Mouse (Mus musculus): ENCODE measurements around the gene Polr3a. TPM values are rescaled to one million over a fixed set of nuclear protein-coding genes. Genes with fewer than 3 reads are reported as not detected.
"Not testable (repeated sequence)": the region's sequence is repeated elsewhere in the genome, so short reads cannot be mapped to it uniquely, and the experiment has no call there.

Gene Polr3a
- polyA plus RNA-seq, 1 experiment: 16.4 TPM

DNA sequence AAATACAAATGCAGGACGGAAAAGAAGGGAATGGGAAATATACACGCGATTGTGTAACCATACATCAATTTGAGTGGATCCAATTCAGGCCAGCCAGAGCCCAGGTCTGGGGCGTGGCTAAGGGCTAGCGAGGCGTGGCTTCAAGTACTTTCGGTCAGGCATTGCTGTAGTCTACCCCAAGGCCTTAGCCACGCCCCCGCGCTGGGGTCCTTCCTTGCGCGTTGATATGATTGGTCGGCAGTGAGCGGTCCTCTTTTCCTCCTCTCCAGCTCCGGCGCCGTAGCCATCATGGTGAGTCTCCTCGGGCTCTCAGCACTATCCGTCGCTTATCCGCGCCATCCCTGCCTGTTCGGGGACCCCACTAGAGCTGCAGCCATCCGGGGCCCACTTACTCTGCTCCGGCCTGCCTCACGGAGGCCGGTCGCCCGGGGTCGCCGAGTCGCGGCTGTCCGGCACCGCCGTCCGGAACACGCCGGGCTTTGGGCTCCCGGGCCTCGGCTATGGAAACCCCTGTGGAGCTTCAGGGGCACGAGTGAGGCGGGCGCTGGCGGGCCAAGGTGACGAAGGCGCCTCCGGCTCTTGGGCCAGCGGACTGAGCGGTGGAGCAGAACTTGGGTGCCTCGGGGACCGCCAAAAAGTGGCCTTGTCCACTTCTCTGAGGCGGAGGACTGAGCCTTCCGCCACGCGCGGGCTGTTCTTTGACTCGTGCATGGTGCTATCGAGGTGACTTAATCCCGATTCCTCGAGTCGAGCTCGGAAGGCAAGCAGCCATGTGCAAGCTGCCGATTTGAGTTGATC, 3.8 kb upstream of the Polr3a start:
- peak; percentile 76; the same call in 1 of the 2 replicates for TF ChIP-seq POLR2A (IDR thresholded peaks at IDR 0.05; ENCODE audit: borderline replicate concordance, extremely low read depth, insufficient read depth, insufficient read length, poor library complexity, severe bottlenecking)
- TF ChIP-seq CTCF (IDR thresholded peaks at IDR 0.05; ENCODE audit: borderline replicate concordance, extremely low read depth, insufficient read depth, insufficient read length): no peak
- peak; percentile 98 for DNase-seq (ENCODE audit: low read depth)

- not testable (repeated sequence) for DNase-seq (ENCODE audit: low read depth)
These were observed 2.9 kb upstream of the Polr3a start for GRCm38 (mm10) chr14:24489772-24490171.

DNA sequence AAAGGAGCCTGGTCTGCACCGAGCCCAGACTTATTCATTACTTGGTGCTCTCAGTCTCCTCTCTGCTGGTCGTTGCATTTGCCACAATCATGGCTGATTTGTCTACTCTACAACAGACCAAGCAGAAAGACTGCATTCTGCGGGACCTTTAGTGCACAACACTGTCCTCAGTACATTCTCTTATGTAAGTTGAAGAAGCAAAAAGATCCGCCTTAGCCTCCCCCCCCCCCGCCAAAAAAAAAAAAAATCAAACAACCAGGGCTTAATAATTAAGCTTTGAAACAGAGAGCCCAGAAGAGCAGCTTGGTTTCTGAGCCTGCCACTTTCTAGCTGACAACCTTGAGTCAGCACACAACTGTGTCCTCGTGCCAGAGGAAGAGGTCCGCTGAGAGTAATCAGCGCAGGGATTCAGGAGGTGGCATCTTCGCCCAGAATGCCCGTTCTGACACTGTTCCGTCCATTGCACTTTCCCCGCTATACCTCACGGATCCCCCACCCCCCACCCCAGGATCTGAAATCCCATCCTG, 554 bp downstream of the Polr3a start:
- no peak for TF ChIP-seq CTCF (IDR thresholded peaks at IDR 0.05; ENCODE audit: borderline replicate concordance, extremely low read depth, insufficient read depth, insufficient read length)
- TF ChIP-seq POLR2A (IDR thresholded peaks at IDR 0.05; ENCODE audit: borderline replicate concordance, extremely low read depth, insufficient read depth, insufficient read length, poor library complexity, severe bottlenecking): no peak
- DNase-seq (ENCODE audit: low read depth): no peak

DNA sequence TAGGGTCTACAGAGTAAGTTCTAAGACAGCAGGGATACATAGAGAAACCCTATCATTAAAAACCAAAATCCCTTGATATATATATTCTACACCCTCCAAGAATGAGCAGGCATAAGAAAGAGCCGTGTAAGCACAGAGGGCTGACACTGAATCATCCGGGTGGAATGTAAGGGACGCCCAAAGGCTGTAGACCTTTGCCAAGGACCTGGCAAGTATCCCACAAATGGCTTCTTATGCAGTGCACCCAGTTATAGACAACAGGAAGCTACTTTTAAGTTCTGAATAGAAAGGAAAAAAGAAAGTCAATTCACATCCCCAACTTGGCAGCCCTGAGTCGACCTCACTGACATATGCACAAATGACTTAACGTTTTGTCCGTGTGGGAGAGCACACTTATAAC, 18.1 kb downstream of the Polr3a start:
- TF ChIP-seq CTCF (IDR thresholded peaks at IDR 0.05; ENCODE audit: borderline replicate concordance, extremely low read depth, insufficient read depth, insufficient read length) (no peak), POLR2A (IDR thresholded peaks at IDR 0.05; ENCODE audit: borderline replicate concordance, extremely low read depth, insufficient read depth, insufficient read length, poor library complexity, severe bottlenecking) (no peak)
- no peak for DNase-seq (ENCODE audit: low read depth)

- DNase-seq (ENCODE audit: low read depth): no peak
- TF ChIP-seq POLR2A (IDR thresholded peaks at IDR 0.05; ENCODE audit: borderline replicate concordance, extremely low read depth, insufficient read depth, insufficient read length, poor library complexity, severe bottlenecking) (no peak), CTCF (IDR thresholded peaks at IDR 0.05; ENCODE audit: borderline replicate concordance, extremely low read depth, insufficient read depth, insufficient read length) (no peak)
These were observed 28.7 kb downstream of the Polr3a start for GRCm38 (mm10) chr14:24458191-24458590.

DNA sequence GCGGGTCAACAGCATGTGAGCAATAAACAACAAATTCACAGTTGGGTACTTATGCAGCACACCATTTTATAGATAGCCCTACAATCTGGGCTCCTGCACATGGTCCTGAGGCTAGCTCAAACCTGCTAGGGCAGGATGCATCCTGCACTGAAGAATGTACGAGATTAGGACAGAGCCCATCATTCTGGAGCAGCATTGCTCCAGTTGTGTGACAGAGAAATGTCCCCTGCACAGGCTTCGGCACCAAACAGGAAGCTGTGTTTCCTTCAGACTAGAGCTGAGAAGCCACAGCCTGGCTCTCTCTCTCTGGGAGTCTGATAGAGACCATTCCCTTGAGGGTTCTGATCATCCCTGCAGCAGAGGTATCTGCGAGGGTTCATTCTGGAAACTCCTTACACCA, 43.3 kb downstream of the Polr3a start:
- not testable (repeated sequence) for DNase-seq (ENCODE audit: low read depth)

Other genes starting within 250 kb of the Polr3a start
- gene Dlg5, start 241.1 kb downstream of the Polr3a start, polyA plus RNA-seq (2012; rRNA removed): 70.6 and 89.3 TPM in 2 replicates
- 0.10 TPM in 1 of 2 replicates, not detected in the other for gene E330034G19Rik, start 193.8 kb downstream of the Polr3a start, polyA plus RNA-seq (2012; rRNA removed)
- gene Rps24, start 67 bp upstream of the Polr3a start, polyA plus RNA-seq (2012; rRNA removed): 2,169 and 2,228 TPM in 2 replicates

All from brain, embryonic 14.5 days (tissue).